Comparison of ENCODE assay signal across 24 mouse cellular contexts in the genomic region with DNA sequence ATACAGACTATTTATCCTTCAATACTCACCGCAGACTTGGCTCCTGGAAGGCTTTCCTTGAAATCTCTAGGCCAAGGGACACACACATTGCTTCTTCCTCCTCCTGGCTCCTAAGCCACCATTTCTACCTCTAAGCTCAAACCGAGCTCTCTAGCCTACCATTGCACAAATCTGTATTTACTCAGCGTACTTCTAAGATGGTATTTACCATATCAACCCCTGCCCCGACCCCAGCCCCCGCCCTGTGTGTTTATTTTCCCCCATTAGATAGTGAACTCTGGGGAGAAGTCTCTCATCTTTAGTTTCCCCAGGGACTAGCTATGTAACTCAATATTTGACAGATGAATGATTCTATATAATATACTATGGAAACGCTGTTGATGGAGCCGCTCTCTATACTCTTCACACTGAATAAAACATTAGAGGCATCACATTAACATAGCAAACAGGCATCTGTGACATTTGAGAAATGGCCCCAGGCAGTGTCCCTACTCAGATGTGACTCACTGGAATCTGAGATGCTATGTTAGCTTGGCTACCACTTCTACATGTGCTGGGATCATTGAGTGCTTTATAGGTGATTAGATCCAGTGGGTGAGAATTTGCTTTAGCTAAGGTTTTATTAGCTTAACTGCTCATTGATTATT.
DNase-seq lines count a peak whose midpoint lies in the region; ATAC-seq and TF ChIP-seq lines count a peak whose summit lies in the region.
"Had no signal": no experiment of that assay in that cellular context is flagged by ENCODE, and none has a peak within 500 bp of the region (broad histone marks: within the 10 kb centered on the region; RNA-seq: fewer than 3 reads in every experiment).

No protein-coding gene starts in this region.

- TF ChIP-seq CTCF in stomach, postnatal 0 days (IDR thresholded peaks at IDR 0.05; ENCODE audit: low read depth) = no peak

- H3K4me2 ChIP-seq in forebrain, embryonic 11.5 days (ENCODE audit: low read depth, low read length, severe bottlenecking) = no peak overlapping the region
- no peak overlapping the region for H3K4me2 ChIP-seq in forebrain, embryonic 15.5 days (replicated peaks)
- no peak overlapping the region for H3K4me2 ChIP-seq in neural tube, embryonic 11.5 days (ENCODE audit: low read depth)
- H3K4me2 ChIP-seq in neural tube, embryonic 15.5 days = no peak overlapping the region
- H3K4me2 ChIP-seq in hindbrain, embryonic 16.5 days (ENCODE audit: low read length) = no peak overlapping the region
- H3K4me2 ChIP-seq in stomach, postnatal 0 days (replicated peaks; ENCODE audit: low read depth) = no peak overlapping the region
- H3K4me2 ChIP-seq: heart, embryonic 12.5 days had no signal

- ATAC-seq in forebrain, embryonic 11.5 days (replicated peaks; ENCODE audit: low FRiP score) = peak; percentile 49; the same call in 1 of the 2 replicates
- ATAC-seq in forebrain, embryonic 15.5 days (replicated peaks) = no peak; the same call in 1 of the 2 replicates
- ATAC-seq in neural tube, embryonic 11.5 days (ENCODE audit: insufficient read depth, low FRiP score, low TSS enrichment) = peak; percentile 48; the same call in 1 of the 2 replicates
- no peak for ATAC-seq in neural tube, embryonic 15.5 days (ENCODE audit: low FRiP score)
- ATAC-seq in hindbrain, embryonic 16.5 days = peak; percentile 20; the same call in 1 of the 2 replicates
- no peak for ATAC-seq in stomach, postnatal 0 days (ENCODE audit: low FRiP score, low TSS enrichment)
- ATAC-seq: activated CD4-positive, CD25-positive, alpha-beta regulatory T cell, adult 4 months; CD4-positive, CD25-positive, alpha-beta regulatory T cell, adult 4 months; liver, postnatal 0 days; Patski had no signal

- H3K27me3 ChIP-seq in forebrain, embryonic 11.5 days (ENCODE audit: control insufficient read depth, insufficient read depth, low read length) = no peaks in the 10 kb centered on the region
- no peaks in the 10 kb centered on the region for H3K27me3 ChIP-seq in forebrain, embryonic 15.5 days
- H3K27me3 ChIP-seq in neural tube, embryonic 11.5 days (ENCODE audit: control insufficient read depth, insufficient read depth, low read length) = no peaks in the 10 kb centered on the region
- H3K27me3 ChIP-seq in neural tube, embryonic 15.5 days (replicated peaks) = no peaks in the 10 kb centered on the region
- H3K27me3 ChIP-seq in hindbrain, embryonic 16.5 days (replicated peaks; ENCODE audit: control insufficient read depth, insufficient read depth, low read length) = no peaks in the 10 kb centered on the region
- no peaks in the 10 kb centered on the region for H3K27me3 ChIP-seq in stomach, postnatal 0 days (ENCODE audit: control insufficient read depth, insufficient read depth, low read length)
- H3K27me3 ChIP-seq: heart, embryonic 12.5 days had no signal

- H3K9me3 ChIP-seq in forebrain, embryonic 11.5 days (ENCODE audit: control insufficient read depth, low read length) = no peaks in the 10 kb centered on the region; the same call in 1 of the 2 replicates
- no peaks in the 10 kb centered on the region for H3K9me3 ChIP-seq in forebrain, embryonic 15.5 days
- H3K9me3 ChIP-seq in neural tube, embryonic 11.5 days (ENCODE audit: control insufficient read depth, low read length) = no peaks in the 10 kb centered on the region
- no peaks in the 10 kb centered on the region for H3K9me3 ChIP-seq in neural tube, embryonic 15.5 days (replicated peaks)
- no peaks in the 10 kb centered on the region for H3K9me3 ChIP-seq in hindbrain, embryonic 16.5 days (ENCODE audit: control insufficient read depth, low read length)
- H3K9me3 ChIP-seq in stomach, postnatal 0 days (ENCODE audit: control insufficient read depth, low read length) = no peaks in the 10 kb centered on the region
- H3K9me3 ChIP-seq: embryonic facial prominence, embryonic 10.5 days; heart, embryonic 12.5 days; limb, embryonic 10.5 days had no signal

- no peaks in the 10 kb centered on the region for H3K36me3 ChIP-seq in forebrain, embryonic 11.5 days (ENCODE audit: control insufficient read depth, insufficient read depth, low read length)
- H3K36me3 ChIP-seq in forebrain, embryonic 15.5 days = no peaks in the 10 kb centered on the region
- H3K36me3 ChIP-seq in neural tube, embryonic 11.5 days (ENCODE audit: control insufficient read depth, insufficient read depth, low read length) = no peaks in the 10 kb centered on the region
- H3K36me3 ChIP-seq in neural tube, embryonic 15.5 days = no peaks in the 10 kb centered on the region
- no peaks in the 10 kb centered on the region for H3K36me3 ChIP-seq in hindbrain, embryonic 16.5 days (ENCODE audit: control insufficient read depth, insufficient read depth, low read length)
- no peaks in the 10 kb centered on the region for H3K36me3 ChIP-seq in stomach, postnatal 0 days (ENCODE audit: control insufficient read depth, insufficient read depth, low read length)
- H3K36me3 ChIP-seq: embryonic facial prominence, embryonic 10.5 days; heart, embryonic 12.5 days; limb, embryonic 10.5 days had no signal

- H3K27ac ChIP-seq in forebrain, embryonic 11.5 days (ENCODE audit: low read depth, low read length) = no peak overlapping the region
- no peak overlapping the region for H3K27ac ChIP-seq in forebrain, embryonic 15.5 days (replicated peaks)
- no peak overlapping the region for H3K27ac ChIP-seq in neural tube, embryonic 11.5 days (ENCODE audit: low read depth, low read length)
- no peak overlapping the region for H3K27ac ChIP-seq in neural tube, embryonic 15.5 days (replicated peaks)
- no peak overlapping the region for H3K27ac ChIP-seq in hindbrain, embryonic 16.5 days (ENCODE audit: low read depth, low read length)
- H3K27ac ChIP-seq in stomach, postnatal 0 days (replicated peaks) = no peak overlapping the region
- H3K27ac ChIP-seq: embryonic facial prominence, embryonic 10.5 days; gastrocnemius, adult 2 months; left cerebral cortex, adult 2 months; limb, embryonic 10.5 days had no signal

- H3K4me1 ChIP-seq in forebrain, embryonic 11.5 days (replicated peaks; ENCODE audit: control insufficient read depth, insufficient read depth, low read length) = no peaks in the 10 kb centered on the region
- no peaks in the 10 kb centered on the region for H3K4me1 ChIP-seq in forebrain, embryonic 15.5 days
- no peaks in the 10 kb centered on the region for H3K4me1 ChIP-seq in neural tube, embryonic 11.5 days (ENCODE audit: control insufficient read depth, insufficient read depth, low read length)
- no peaks in the 10 kb centered on the region for H3K4me1 ChIP-seq in neural tube, embryonic 15.5 days
- no peaks in the 10 kb centered on the region for H3K4me1 ChIP-seq in hindbrain, embryonic 16.5 days (ENCODE audit: control insufficient read depth, insufficient read depth, low read depth, low read length)
- no peaks in the 10 kb centered on the region for H3K4me1 ChIP-seq in stomach, postnatal 0 days (replicated peaks; ENCODE audit: control insufficient read depth, insufficient read depth)
- H3K4me1 ChIP-seq: embryonic facial prominence, embryonic 10.5 days; heart, embryonic 12.5 days; limb, embryonic 10.5 days had no signal

- no peak for DNase-seq in forebrain, embryonic 11.5 days (ENCODE audit: low spot score)
- peak; percentile 37 for DNase-seq in neural tube, embryonic 11.5 days (ENCODE audit: low spot score)
- no peak for DNase-seq in stomach, postnatal 0 days (ENCODE audit: low spot score)
- DNase-seq in cerebellum, adult 18-20 months = no peak
- DNase-seq: adrenal gland, postnatal 14 days; cerebellum, adult 11 months; cerebellum, postnatal 25 days; gastrocnemius, adult 2 months; heart, postnatal 14 days; kidney, adult 2 months; kidney, postnatal 10 days; liver, postnatal 0 days; lung, postnatal 10 days; right cerebral cortex, adult 18-20 months had no signal

- no peak overlapping the region for H3K9ac ChIP-seq in forebrain, embryonic 11.5 days (ENCODE audit: low read length)
- no peak overlapping the region for H3K9ac ChIP-seq in forebrain, embryonic 15.5 days (replicated peaks)
- H3K9ac ChIP-seq in neural tube, embryonic 11.5 days (ENCODE audit: low read length) = no peak overlapping the region; the same call in 1 of the 2 replicates
- H3K9ac ChIP-seq in neural tube, embryonic 15.5 days (replicated peaks) = no peak overlapping the region
- H3K9ac ChIP-seq in hindbrain, embryonic 16.5 days (ENCODE audit: low read depth, low read length) = no peak overlapping the region
- no peak overlapping the region for H3K9ac ChIP-seq in stomach, postnatal 0 days (ENCODE audit: low read length)
- H3K9ac ChIP-seq: heart, embryonic 12.5 days; liver, postnatal 0 days had no signal

- no peak for TF ChIP-seq EP300 in stomach, postnatal 0 days (optimal IDR thresholded peaks at IDR 0.05)

- no peak overlapping the region for H3K4me3 ChIP-seq in forebrain, embryonic 11.5 days (ENCODE audit: low read depth, low read length)
- no peak overlapping the region for H3K4me3 ChIP-seq in forebrain, embryonic 15.5 days
- no peak overlapping the region for H3K4me3 ChIP-seq in neural tube, embryonic 11.5 days (ENCODE audit: low read depth, low read length)
- H3K4me3 ChIP-seq in neural tube, embryonic 15.5 days (replicated peaks) = no peak overlapping the region
- no peak overlapping the region for H3K4me3 ChIP-seq in hindbrain, embryonic 16.5 days (ENCODE audit: low read length)
- no peak overlapping the region for H3K4me3 ChIP-seq in stomach, postnatal 0 days (ENCODE audit: low read depth, low read length)
- H3K4me3 ChIP-seq: embryonic facial prominence, embryonic 10.5 days; gastrocnemius, adult 2 months; heart, embryonic 12.5 days; left cerebral cortex, adult 2 months; limb, embryonic 10.5 days had no signal

- 76% methylated on average over 7 of the region's 7 CpGs for WGBS in forebrain, embryonic 11.5 days
- WGBS in forebrain, embryonic 15.5 days = 59% methylated on average over 7 of the region's 7 CpGs
- WGBS in neural tube, embryonic 11.5 days = 70% methylated on average over 7 of the region's 7 CpGs
- WGBS in neural tube, embryonic 15.5 days = 41% methylated on average over 7 of the region's 7 CpGs
- 41% methylated on average over 7 of the region's 7 CpGs for WGBS in hindbrain, embryonic 16.5 days
- WGBS in stomach, postnatal 0 days = 56% methylated on average over 7 of the region's 7 CpGs

Comparison
In these comparisons a context has a peak if more than half of its experiments do, and no peak if none do; other contexts are left out.
1. ATAC-seq: peak in forebrain, embryonic 11.5 days (single experiment), neural tube, embryonic 11.5 days (single experiment) and hindbrain, embryonic 16.5 days (single experiment); none in forebrain, embryonic 15.5 days (single experiment), neural tube, embryonic 15.5 days (single experiment) and stomach, postnatal 0 days (single experiment).